Mouse (Mus musculus): ENCODE data around the gene Cp. TPM values are rescaled to one million over a fixed set of nuclear protein-coding genes. Genes with fewer than 3 reads are reported as not detected.
A peak's percentile ranks its signal among the peaks of the same experiment; 100 is the strongest.

Gene Cp
- total and polyA plus RNA-seq, 3 experiments, result 0.28 to 4.8 (median 0.33) TPM

DNA sequence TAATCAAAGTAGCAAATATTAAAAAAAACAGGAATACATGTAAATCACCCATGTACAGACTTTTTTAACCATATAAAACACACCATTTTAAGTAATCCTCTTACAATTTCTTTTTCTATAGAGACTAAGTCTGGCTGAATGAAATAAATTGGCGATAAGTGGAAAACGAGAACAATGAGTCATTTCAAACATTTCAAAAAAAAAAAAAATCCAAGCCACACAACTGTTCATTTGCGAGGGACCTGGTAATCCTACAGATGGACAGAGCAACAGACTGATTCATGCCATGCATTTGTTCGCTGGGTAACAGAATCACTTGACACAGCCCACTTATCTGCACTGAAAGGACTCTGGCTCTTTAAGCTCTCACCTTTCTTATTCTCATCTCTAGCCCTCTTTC lies 35.5 kb downstream of the Cp start:
- H3K9ac ChIP-seq (ENCODE audit: insufficient read depth, low read depth), result no peak overlapping the region
- H3K36me3 ChIP-seq (replicated peaks in 1 of 2; ENCODE audit: control insufficient read depth in 1 of 2, insufficient read depth in 1 of 2, low read length in 1 of 2), result peaks cover 11% of the 10 kb centered on the region in 2 experiments
- no peaks in the 10 kb centered on the region for H3K9me3 ChIP-seq (replicated peaks; ENCODE audit: low read length)
- DNase-seq (ENCODE audit: extremely low read depth), result no peak
- H3K79me2 ChIP-seq (replicated peaks; ENCODE audit: control insufficient read depth, extremely low read depth, insufficient read depth, poor library complexity, severe bottlenecking), result no peaks in the 10 kb centered on the region
- in situ Hi-C loops (cut with MboI; ENCODE audit: low pct_ligation_motif_present, low pct_unique_long_range_greater_than_20kb, low sequenced_read_pairs) (no loop called here), dilution Hi-C loops (cut with MboI; ENCODE audit: extremely low pct_ligation_motif_present, extremely low pct_unique_long_range_greater_than_20kb, low sequenced_read_pairs) (no loop called here)
- no peaks in the 10 kb centered on the region for H3K4me1 ChIP-seq (ENCODE audit: control insufficient read depth in 1 of 2, insufficient read depth in 2 of 2)
- TF ChIP-seq ZNF384 (IDR thresholded peaks at IDR 0.05; ENCODE audit: low read depth, low read length) (peak; percentile 94), MAFK (IDR thresholded peaks at IDR 0.05; ENCODE audit: insufficient replicate concordance, low read length) (no peak), RCOR1 (conservative IDR thresholded peaks at IDR 0.05; ENCODE audit: low read depth, low read length) (no peak), POLR2AphosphoS2 (IDR thresholded peaks at IDR 0.05; ENCODE audit: low read depth, low read length) (no peak), USF1 (IDR thresholded peaks at IDR 0.05; ENCODE audit: low read depth, low read length) (no peak), MAZ (IDR thresholded peaks at IDR 0.05; ENCODE audit: low read depth, low read length) (no peak), JUN (IDR thresholded peaks at IDR 0.05; ENCODE audit: insufficient read depth, low read depth, low read length) (peak; percentile 85), EP300 (IDR thresholded peaks at IDR 0.05; ENCODE audit: low read length) (peak; percentile 73), JUND (conservative IDR thresholded peaks at IDR 0.05; ENCODE audit: low read depth, low read length) (peak; percentile 89), IRF4 (IDR thresholded peaks at IDR 0.05; ENCODE audit: low read depth, low read length) (peak; percentile 70; the same call in 1 of the 2 replicates)
- H3K27me3 ChIP-seq (replicated peaks), result no peaks in the 10 kb centered on the region
- H3K4me2 ChIP-seq (ENCODE audit: insufficient read depth, low read depth, poor library complexity, severe bottlenecking), result 0 out of 2 replicates have a peak overlapping the region, but pooled peaks have one; percentile 24
- H3K27ac ChIP-seq (ENCODE audit: insufficient read depth, low read depth), result no peak overlapping the region
- H3K4me3 ChIP-seq (replicated peaks in 1 of 3; ENCODE audit: low read depth in 2 of 3, low read length in 2 of 3, poor library complexity in 1 of 3), result no peak overlapping the region

DNA sequence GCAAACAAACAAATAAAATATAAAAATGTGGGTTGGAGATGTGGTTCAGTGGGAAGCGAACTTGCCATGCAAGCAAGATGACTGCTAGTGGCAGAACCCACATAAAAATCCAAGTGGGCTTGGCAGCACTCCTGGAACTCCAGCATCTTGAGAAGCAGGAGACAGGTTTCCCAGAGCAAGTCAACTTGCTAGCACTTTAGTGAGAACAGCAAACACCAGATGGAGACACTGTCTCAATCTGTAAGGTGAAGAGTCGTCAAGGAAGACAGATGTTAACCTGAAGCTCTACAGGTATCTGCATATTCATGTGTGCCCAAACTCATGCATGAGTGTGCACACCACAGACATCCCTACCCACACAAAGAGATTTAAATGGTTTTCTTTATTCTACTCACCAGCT lies 42.7 kb downstream of the Cp start:
- peaks cover 48 to 63% of the 10 kb centered on the region in 2 experiments for H3K36me3 ChIP-seq (replicated peaks in 1 of 2; ENCODE audit: control insufficient read depth in 1 of 2, insufficient read depth in 1 of 2, low read length in 1 of 2)
- DNase-seq (ENCODE audit: extremely low read depth), result no peak
- dilution Hi-C loops (cut with MboI; ENCODE audit: extremely low pct_ligation_motif_present, extremely low pct_unique_long_range_greater_than_20kb, low sequenced_read_pairs), result no loop called here

DNA sequence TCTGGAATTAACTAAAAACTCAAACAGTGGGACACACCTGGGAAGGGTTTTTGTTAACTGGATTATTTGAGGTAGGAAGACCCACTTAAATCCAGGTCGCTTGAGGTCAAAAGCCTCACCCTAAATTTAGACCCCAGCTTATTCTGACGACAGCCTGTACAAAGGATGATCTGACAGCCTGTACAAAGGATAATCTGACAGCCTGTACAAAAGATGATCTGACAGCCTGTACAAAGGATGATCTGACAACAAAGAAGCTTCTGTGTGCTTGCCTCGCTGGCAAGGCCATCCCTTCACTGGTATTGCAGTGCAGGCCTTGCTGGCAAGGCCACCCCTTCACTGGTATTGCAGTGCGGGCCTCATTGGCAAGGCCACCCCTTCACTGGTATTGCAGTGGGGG lies 44.0 kb downstream of the Cp start:
- peaks cover 0 to 8% of the 10 kb centered on the region in 2 experiments; a peak in 2 of 4 replicates for H3K4me1 ChIP-seq (ENCODE audit: control insufficient read depth in 1 of 2, insufficient read depth in 2 of 2)
- peaks cover 47 to 63% of the 10 kb centered on the region in 2 experiments for H3K36me3 ChIP-seq (replicated peaks in 1 of 2; ENCODE audit: control insufficient read depth in 1 of 2, insufficient read depth in 1 of 2, low read length in 1 of 2)
- no peak for TF ChIP-seq E2F4 (IDR thresholded peaks at IDR 0.05; ENCODE audit: insufficient replicate concordance, low read depth, low read length)
- TF ChIP-seq BHLHE40 (IDR thresholded peaks at IDR 0.05; ENCODE audit: low read depth, low read length), result no peak
- no peak for TF ChIP-seq RAD21 (IDR thresholded peaks at IDR 0.05; ENCODE audit: low read depth, low read length)
- TF ChIP-seq RCOR1 (conservative IDR thresholded peaks at IDR 0.05; ENCODE audit: low read depth, low read length), result no peak
- TF ChIP-seq JUN (IDR thresholded peaks at IDR 0.05; ENCODE audit: insufficient read depth, low read depth, low read length), result no peak
- TF ChIP-seq CHD2 (IDR thresholded peaks at IDR 0.05; ENCODE audit: low read length), result no peak
- no peak for TF ChIP-seq MYC (IDR thresholded peaks at IDR 0.05; ENCODE audit: low read depth, low read length)
- no peak for TF ChIP-seq CHD1 (IDR thresholded peaks at IDR 0.05; ENCODE audit: low read depth, low read length)
- no peak for TF ChIP-seq ETS1 (conservative IDR thresholded peaks at IDR 0.05; ENCODE audit: low read depth, low read length)
- no peak for TF ChIP-seq SIN3A (IDR thresholded peaks at IDR 0.05; ENCODE audit: low read length)
- TF ChIP-seq ELF1 (IDR thresholded peaks at IDR 0.05; ENCODE audit: low read depth, low read length), result no peak
- TF ChIP-seq USF1 (IDR thresholded peaks at IDR 0.05; ENCODE audit: low read depth, low read length), result no peak
- TF ChIP-seq GABPA (IDR thresholded peaks at IDR 0.05; ENCODE audit: insufficient replicate concordance, low read depth, low read length), result no peak
- no peak for TF ChIP-seq TBP (conservative IDR thresholded peaks at IDR 0.05; ENCODE audit: low read depth, low read length)
- TF ChIP-seq EP300 (IDR thresholded peaks at IDR 0.05; ENCODE audit: low read length), result no peak
- TF ChIP-seq ZC3H11A (IDR thresholded peaks at IDR 0.05; ENCODE audit: low read depth, low read length), result no peak
- TF ChIP-seq POLR2A (IDR thresholded peaks at IDR 0.05; ENCODE audit: low read depth, low read length), result no peak
- TF ChIP-seq POLR2AphosphoS2 (IDR thresholded peaks at IDR 0.05; ENCODE audit: low read depth, low read length), result no peak
- H3K27me3 ChIP-seq (replicated peaks), result no peaks in the 10 kb centered on the region
- H3K79me2 ChIP-seq (replicated peaks; ENCODE audit: control insufficient read depth, extremely low read depth, insufficient read depth, poor library complexity, severe bottlenecking), result no peaks in the 10 kb centered on the region
- H3K9ac ChIP-seq (ENCODE audit: insufficient read depth, low read depth), result no peak overlapping the region
- no peak overlapping the region for H3K27ac ChIP-seq (ENCODE audit: insufficient read depth, low read depth)
- dilution Hi-C loops (cut with MboI; ENCODE audit: extremely low pct_ligation_motif_present, extremely low pct_unique_long_range_greater_than_20kb, low sequenced_read_pairs) (no loop called here), in situ Hi-C loops (cut with MboI; ENCODE audit: low pct_ligation_motif_present, low pct_unique_long_range_greater_than_20kb, low sequenced_read_pairs) (no loop called here)
- DNase-seq (ENCODE audit: extremely low read depth), result no peak
- H3K4me3 ChIP-seq (replicated peaks in 1 of 3; ENCODE audit: low read depth in 2 of 3, low read length in 2 of 3, poor library complexity in 1 of 3), result no peak overlapping the region
- no peaks in the 10 kb centered on the region for H3K9me3 ChIP-seq (replicated peaks; ENCODE audit: low read length)
- H3K4me2 ChIP-seq (ENCODE audit: insufficient read depth, low read depth, poor library complexity, severe bottlenecking), result no peak overlapping the region

More for the DNA sequence above, 42.7 kb downstream of the Cp start:
- Histone ChIP-seq H3K79me2 (replicated peaks; ENCODE audit: control insufficient read depth, extremely low read depth, insufficient read depth, poor library complexity, severe bottlenecking) (no peaks in the 10 kb centered on the region), H3K9ac (ENCODE audit: insufficient read depth, low read depth) (no peak overlapping the region), H3K4me1 (ENCODE audit: control insufficient read depth in 1 of 2, insufficient read depth in 2 of 2) (peaks cover 0 to 6% of the 10 kb centered on the region in 2 experiments; a peak in 2 of 4 replicates), H3K9me3 (replicated peaks; ENCODE audit: low read length) (no peaks in the 10 kb centered on the region), H3K27ac (ENCODE audit: insufficient read depth, low read depth) (no peak overlapping the region), H3K27me3 (replicated peaks) (no peaks in the 10 kb centered on the region), H3K4me2 (ENCODE audit: insufficient read depth, low read depth, poor library complexity, severe bottlenecking) (no peak overlapping the region), H3K4me3 (replicated peaks in 1 of 3; ENCODE audit: low read depth in 2 of 3, low read length in 2 of 3, poor library complexity in 1 of 3) (no peak overlapping the region)
- in situ Hi-C loops (cut with MboI; ENCODE audit: low pct_ligation_motif_present, low pct_unique_long_range_greater_than_20kb, low sequenced_read_pairs), result no loop called here
- TF ChIP-seq CTCF (conservative IDR thresholded peaks at IDR 0.05 in 1 of 2, IDR thresholded peaks at IDR 0.05 in 1 of 2; ENCODE audit: low read depth in 2 of 2, low read length in 2 of 2), result peak in 1 of 2 experiments; percentile 28; a peak in 2 of 4 replicates
- TF ChIP-seq PAX5 (IDR thresholded peaks at IDR 0.05; ENCODE audit: low read length), result no peak
- TF ChIP-seq MYC (IDR thresholded peaks at IDR 0.05; ENCODE audit: low read depth, low read length), result no peak
- peak; percentile 21; the same call in 1 of the 2 replicates for TF ChIP-seq SMC3 (IDR thresholded peaks at IDR 0.05; ENCODE audit: low read depth, low read length)
- TF ChIP-seq MEF2A (IDR thresholded peaks at IDR 0.05; ENCODE audit: borderline replicate concordance, low read depth, low read length), result no peak
- peak; percentile 8 for TF ChIP-seq RAD21 (IDR thresholded peaks at IDR 0.05; ENCODE audit: low read depth, low read length)
- TF ChIP-seq ELF1 (IDR thresholded peaks at IDR 0.05; ENCODE audit: low read depth, low read length), result no peak
